Mouse (Mus musculus): ENCODE results near the gene Skida1.

Gene Skida1

GRCm38 (mm10) chr2:18017321-18017720, 31.5 kb downstream of the Skida1 start:
- peak; percentile 31 for DNase-seq (ENCODE audit: low read depth, low spot score)

- no peak for DNase-seq (ENCODE audit: low read depth, low spot score)
Measured at GRCm38 (mm10) chr2:18016639-18017038, 32.2 kb downstream of the Skida1 start.

- DNase-seq (ENCODE audit: low read depth, low spot score), result no peak
Measured at GRCm38 (mm10) chr2:18015581-18015980, 33.3 kb downstream of the Skida1 start.

GRCm38 (mm10) chr2:18012866-18013265, 36.0 kb downstream of the Skida1 start:
- no peak for DNase-seq (ENCODE audit: low read depth, low spot score)

- no peak for DNase-seq (ENCODE audit: low read depth, low spot score)
Measured at GRCm38 (mm10) chr2:18011226-18011625, 37.6 kb downstream of the Skida1 start.

- peak; percentile 64 for DNase-seq (ENCODE audit: low read depth, low spot score)
Measured at GRCm38 (mm10) chr2:18005137-18005536, 43.7 kb downstream of the Skida1 start.

GRCm38 (mm10) chr2:18004286-18004685, 44.6 kb downstream of the Skida1 start:
- DNase-seq (ENCODE audit: low read depth, low spot score), result no peak

GRCm38 (mm10) chr2:18002306-18002705, 46.5 kb downstream of the Skida1 start:
- DNase-seq (ENCODE audit: low read depth, low spot score), result no peak

- no peak for DNase-seq (ENCODE audit: low read depth, low spot score)
Measured at GRCm38 (mm10) chr2:17996858-17997257, 52.0 kb downstream of the Skida1 start, which contains the start of gene H2al2a. TSS of gene H2al2a (minus strand) at chr2:17996958.

Measured in 3T3-L1 (cell line).